Mouse (Mus musculus) ES-Bruce4 (cell line): ENCODE data around the gene Slc11a1. TPM values are rescaled to one million over a fixed set of nuclear protein-coding genes. Genes with fewer than 3 reads are reported as not detected.
A peak's percentile ranks its signal among the peaks of the same experiment; 100 is the strongest.

Source experiments
- H3K27ac ChIP-seq: 2 replicates; pipeline ENCODE4 v1.5.1; 2012; ENCODE audit warnings: low read length, inconsistent platforms; ENCODE audit not compliant: insufficient read depth
- H3K27me3 ChIP-seq: 2 replicates; pipeline ENCODE4 v1.6.1; 2012; ENCODE audit warnings: mild to moderate bottlenecking, low read length, inconsistent platforms; ENCODE audit not compliant: control insufficient read depth, poor library complexity, insufficient read depth, severe bottlenecking
- H3K36me3 ChIP-seq: 2 replicates; pipeline ENCODE4 v1.6.1; 2012; ENCODE audit warnings: inconsistent platforms, mild to moderate bottlenecking, low read length, moderate library complexity; ENCODE audit not compliant: control insufficient read depth, poor library complexity, insufficient read depth, severe bottlenecking
- H3K4me1 ChIP-seq: one replicate; pipeline ENCODE4 v1.8.1; 2011; ENCODE audit warnings: low read length; ENCODE audit not compliant: control insufficient read depth, insufficient read depth
- H3K4me3 ChIP-seq: 2 replicates; pipeline ENCODE4 v1.5.1; 2011; ENCODE audit warnings: low read depth, mild to moderate bottlenecking, low read length
- H3K9ac ChIP-seq: 2 replicates; pipeline ENCODE4 v1.6.1; 2012; ENCODE audit warnings: low read depth, mild to moderate bottlenecking, inconsistent platforms; ENCODE audit not compliant: poor library complexity, severe bottlenecking
- H3K9me3 ChIP-seq: replicated peaks from 2 replicates; pipeline ENCODE4 v1.6.1; 2012; ENCODE audit warnings: mild to moderate bottlenecking, low read length, inconsistent platforms; ENCODE audit not compliant: control insufficient read depth, poor library complexity, insufficient read depth, severe bottlenecking
- CTCF ChIP-seq: IDR thresholded peaks from one replicate; pipeline ENCODE4 v1.8.1; 2011; ENCODE audit warnings: low read depth, low read length
- EP300 ChIP-seq: IDR thresholded peaks from 2 replicates; pipeline ENCODE4 v1.6.1; 2011; ENCODE audit warnings: low read depth, low read length; ENCODE audit not compliant: insufficient read depth
- POLR2A ChIP-seq: IDR thresholded peaks from one replicate; pipeline ENCODE4 v1.8.1; 2011; ENCODE audit warnings: low read length; ENCODE audit not compliant: insufficient read depth
- polyA plus RNA-seq: library from polyadenylated mRNA; stranded (reverse); fragments of >200 nt; gene quantifications from 2 replicates; pipeline ENCODE4 v1.2.4, GENCODE M21; 2011; ENCODE audit warnings: low read depth; ENCODE audit not compliant: missing spikeins, insufficient read depth, insufficient read length

Gene Slc11a1
- polyA plus RNA-seq, 1 experiment, result 0.94 TPM

GRCm38 (mm10) chr1:74373372-74373771, 1.6 kb upstream of the Slc11a1 start:
- no peaks in the 10 kb centered on the region for H3K9me3 ChIP-seq
- no peak overlapping the region for H3K9ac ChIP-seq
- no peaks in the 10 kb centered on the region for H3K36me3 ChIP-seq
- H3K4me3 ChIP-seq, result no peak overlapping the region
- no peak overlapping the region for H3K27ac ChIP-seq
- no peaks in the 10 kb centered on the region for H3K27me3 ChIP-seq
- H3K4me1 ChIP-seq, result peaks cover 9% of the 10 kb centered on the region
- TF ChIP-seq CTCF, result no peak
- TF ChIP-seq EP300, result no peak
- no peak for TF ChIP-seq POLR2A

- Histone ChIP-seq H3K9me3 (no peaks in the 10 kb centered on the region), H3K4me3 (no peak overlapping the region), H3K4me1 (peaks cover 6% of the 10 kb centered on the region), H3K27ac (no peak overlapping the region), H3K27me3 (no peaks in the 10 kb centered on the region), H3K9ac (no peak overlapping the region), H3K36me3 (no peaks in the 10 kb centered on the region)
- no peak for TF ChIP-seq POLR2A
- TF ChIP-seq CTCF, result no peak
- no peak for TF ChIP-seq EP300
Observed at GRCm38 (mm10) chr1:74375561-74375960, 566 bp downstream of the Slc11a1 start.

GRCm38 (mm10) chr1:74376396-74376795, 1.4 kb downstream of the Slc11a1 start:
- Histone ChIP-seq H3K9ac (no peak overlapping the region), H3K36me3 (no peaks in the 10 kb centered on the region), H3K4me1 (peaks cover 10% of the 10 kb centered on the region), H3K4me3 (no peak overlapping the region), H3K9me3 (no peaks in the 10 kb centered on the region), H3K27ac (no peak overlapping the region), H3K27me3 (no peaks in the 10 kb centered on the region)
- TF ChIP-seq CTCF, result no peak
- TF ChIP-seq POLR2A, result no peak
- peak; percentile 80 for TF ChIP-seq EP300

- Histone ChIP-seq H3K9ac (no peak overlapping the region), H3K9me3 (no peaks in the 10 kb centered on the region), H3K36me3 (no peaks in the 10 kb centered on the region), H3K27ac (no peak overlapping the region), H3K27me3 (no peaks in the 10 kb centered on the region), H3K4me3 (no peak overlapping the region), H3K4me1 (peaks cover 18% of the 10 kb centered on the region)
- TF ChIP-seq CTCF (no peak), POLR2A (no peak), EP300 (no peak)
Observed at GRCm38 (mm10) chr1:74379058-74379504, 4.1 kb downstream of the Slc11a1 start.

GRCm38 (mm10) chr1:74380484-74380883, 5.5 kb downstream of the Slc11a1 start:
- no peaks in the 10 kb centered on the region for H3K36me3 ChIP-seq
- no peak overlapping the region for H3K9ac ChIP-seq
- no peaks in the 10 kb centered on the region for H3K27me3 ChIP-seq
- H3K9me3 ChIP-seq, result no peaks in the 10 kb centered on the region
- H3K4me1 ChIP-seq, result peaks cover 18% of the 10 kb centered on the region
- no peak overlapping the region for H3K27ac ChIP-seq
- H3K4me3 ChIP-seq, result no peak overlapping the region
- TF ChIP-seq CTCF (no peak), POLR2A (no peak), EP300 (no peak)

GRCm38 (mm10) chr1:74381588-74382021, 6.6 kb downstream of the Slc11a1 start:
- Histone ChIP-seq H3K9ac (no peak overlapping the region), H3K36me3 (no peaks in the 10 kb centered on the region), H3K27ac (no peak overlapping the region), H3K9me3 (no peaks in the 10 kb centered on the region), H3K27me3 (no peaks in the 10 kb centered on the region), H3K4me1 (peaks cover 15% of the 10 kb centered on the region), H3K4me3 (no peak overlapping the region)
- TF ChIP-seq POLR2A, result no peak
- TF ChIP-seq EP300, result no peak
- no peak for TF ChIP-seq CTCF

GRCm38 (mm10) chr1:74383385-74383784, 8.4 kb downstream of the Slc11a1 start:
- no peak for TF ChIP-seq EP300
- TF ChIP-seq CTCF, result no peak
- no peak for TF ChIP-seq POLR2A
- no peak overlapping the region for H3K4me3 ChIP-seq
- H3K36me3 ChIP-seq, result no peaks in the 10 kb centered on the region
- no peaks in the 10 kb centered on the region for H3K27me3 ChIP-seq
- H3K27ac ChIP-seq, result no peak overlapping the region
- no peak overlapping the region for H3K9ac ChIP-seq
- H3K4me1 ChIP-seq, result peaks cover 12% of the 10 kb centered on the region
- no peaks in the 10 kb centered on the region for H3K9me3 ChIP-seq
